Mouse (Mus musculus) brown adipose tissue, adult 24 weeks (tissue): Measurements from ENCODE around the gene Tas1r1. TPM values are rescaled to one million over a fixed set of nuclear protein-coding genes. Genes with fewer than 3 reads are reported as not detected.
A peak's percentile ranks its signal among the peaks of the same experiment; 100 is the strongest.

ENCODE experiments used
- H3K27ac ChIP-seq: fragments of 200-500 bp; replicated peaks from 2 replicates; pipeline ENCODE4 v1.5.1; 2012; ENCODE audit warnings: low read depth, mild to moderate bottlenecking, low read length
- H3K4me1 ChIP-seq: fragments of 200-500 bp; 2 replicates; pipeline ENCODE4 v1.6.1; 2012; ENCODE audit warnings: low read length, mixed read lengths; ENCODE audit not compliant: control insufficient read depth, insufficient read depth, insufficient read length
- H3K4me3 ChIP-seq: fragments of 200-500 bp; 2 replicates; pipeline ENCODE4 v1.5.1; 2012; ENCODE audit warnings: low read depth, mild to moderate bottlenecking, low read length, moderate library complexity; ENCODE audit not compliant: insufficient read depth
- polyA plus RNA-seq: library from polyadenylated mRNA; stranded (reverse); fragments of >200 nt; gene quantifications from 2 replicates; pipeline ENCODE4 v1.2.4, GENCODE M21; 2012; ENCODE audit not compliant: missing spikeins, insufficient read depth, insufficient read length

The Tas1r1 gene
- polyA plus RNA-seq, result not detected in 2 replicates

DNA sequence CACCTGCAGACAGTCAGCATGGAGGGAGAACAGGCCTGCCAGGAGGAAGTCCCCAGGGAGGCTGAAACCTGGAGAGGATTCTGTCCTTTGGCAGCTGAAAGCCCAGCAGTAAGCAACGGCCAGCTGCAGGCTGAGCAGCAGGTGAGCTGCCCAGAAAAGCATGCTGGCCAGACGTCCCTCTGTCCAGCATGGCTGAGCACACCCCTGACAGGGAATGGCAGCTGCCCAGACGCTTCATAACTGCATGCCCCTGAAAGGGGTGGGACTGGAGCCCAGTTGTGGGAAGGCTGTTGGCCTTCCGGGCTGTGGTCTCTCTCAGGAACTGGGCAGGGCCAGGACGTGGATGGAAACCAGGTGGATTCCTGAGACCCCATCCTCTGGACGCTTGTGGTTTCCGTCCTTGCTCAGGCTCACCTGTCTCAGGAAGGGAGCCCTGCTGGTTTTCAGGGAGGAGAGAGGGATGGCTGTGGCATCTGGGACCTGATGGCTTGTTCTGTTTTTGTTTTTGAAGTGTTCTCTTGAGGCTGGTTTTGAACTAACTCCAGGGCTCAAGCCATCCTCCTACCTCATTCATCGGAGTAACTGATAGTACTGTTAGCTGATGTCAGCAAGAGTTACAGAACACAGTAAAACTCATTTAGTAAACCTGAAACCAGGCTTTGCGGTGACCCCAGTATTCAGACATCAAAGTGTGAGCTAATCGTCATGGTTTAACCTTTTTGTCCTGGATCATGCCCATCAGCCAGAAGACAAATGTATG, at the start of gene Tas1r1:
Gene Tas1r1 (minus strand): TSS at position 344 of the 760 bp plus-strand sequence.
- H3K4me1 ChIP-seq, result peaks cover 8% of the 10 kb centered on the region
- no peak within 1 kb of the TSS for H3K27ac ChIP-seq
- H3K4me3 ChIP-seq, result peak within 1 kb of the TSS; percentile 88

- Histone ChIP-seq H3K27ac (no peak overlapping the region), H3K4me3 (peak overlapping the region; percentile 22; the same call in 1 of the 2 replicates)
Observed at GRCm38 (mm10) chr4:152088133-152088532, 49.8 kb upstream of the Tas1r1 start.

DNA sequence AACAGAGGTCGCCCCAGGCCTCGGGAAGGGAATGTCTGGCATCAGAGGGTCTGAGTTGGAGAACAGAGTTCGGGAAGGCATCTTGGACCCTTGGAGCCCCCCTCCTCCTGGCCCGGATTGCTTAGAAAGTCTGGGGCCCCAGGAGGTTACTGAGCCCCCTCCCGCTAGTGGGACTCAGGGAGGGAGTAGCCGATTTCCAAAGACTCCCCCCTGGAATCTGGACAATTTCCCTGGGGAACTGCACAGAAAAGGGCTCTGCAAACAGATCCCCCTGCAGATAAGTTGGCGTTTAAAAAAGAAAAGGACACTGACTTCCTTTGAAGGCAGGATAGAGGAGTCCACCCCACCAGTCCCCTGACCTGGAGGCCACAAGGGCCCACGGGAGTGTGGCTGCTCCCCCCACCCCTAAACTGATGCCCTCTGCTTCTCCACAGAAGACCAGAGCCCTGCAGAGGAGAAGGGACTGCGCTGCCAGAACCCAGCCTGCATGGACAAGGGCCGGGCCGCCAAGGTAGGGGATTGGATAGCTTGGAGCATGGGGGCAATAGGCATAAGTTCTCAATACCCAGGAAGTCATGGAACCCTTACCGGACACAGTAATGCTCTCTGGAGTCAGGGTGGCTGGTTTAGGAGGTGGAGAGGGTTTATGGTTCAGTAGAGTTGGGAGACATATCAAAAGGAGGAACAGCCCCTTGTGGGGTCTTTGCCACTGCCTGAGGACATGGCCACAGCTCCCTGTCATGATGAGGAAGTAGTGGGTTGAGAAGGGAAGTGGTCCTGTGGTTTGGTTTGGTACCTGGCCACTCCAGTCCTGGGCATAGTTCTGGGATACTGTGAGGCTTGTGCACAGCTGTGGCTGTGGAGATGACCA, 49.1 kb upstream of the Tas1r1 start:
- no peak overlapping the region for H3K27ac ChIP-seq

More at GRCm38 (mm10) chr4:152088133-152088532, 49.8 kb upstream of the Tas1r1 start:
- peaks cover 7% of the 10 kb centered on the region for H3K4me1 ChIP-seq

DNA sequence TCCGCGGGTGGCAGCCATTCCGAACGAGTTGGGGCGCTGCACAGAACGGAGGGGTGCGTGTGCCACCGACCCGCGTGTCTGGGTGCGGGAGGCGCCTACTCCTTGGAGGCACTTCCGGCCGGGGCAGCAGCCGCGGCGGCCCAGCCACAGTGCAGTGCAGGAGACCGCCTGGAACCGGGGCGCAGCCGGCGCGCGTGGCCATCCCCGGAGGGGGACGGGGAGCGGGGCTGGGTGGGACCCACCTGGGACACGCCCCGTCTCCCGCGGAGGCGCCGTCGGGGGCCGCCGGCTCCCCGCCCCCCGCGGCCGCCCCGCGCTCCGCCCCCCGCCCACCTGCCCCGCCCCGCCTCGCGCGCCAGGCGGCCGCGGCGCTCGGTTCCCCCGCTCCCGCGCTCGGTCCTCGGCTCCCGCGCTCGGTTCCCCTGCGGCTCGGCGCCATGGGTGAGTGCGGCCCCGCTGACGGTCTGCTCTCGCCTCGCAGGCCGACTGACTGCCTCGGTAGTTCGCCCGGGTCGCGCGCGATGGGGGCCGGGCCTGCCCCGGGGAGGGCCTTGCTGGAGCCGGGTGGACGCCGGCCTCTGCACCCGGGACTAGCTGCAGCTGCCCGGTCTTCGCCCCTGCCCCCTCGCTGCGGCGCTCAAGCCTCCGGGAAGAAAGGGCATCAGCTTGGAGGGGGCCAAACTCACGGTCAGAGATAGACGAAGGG, 48.3 kb upstream of the Tas1r1 start:
- H3K27ac ChIP-seq, result 0 out of 2 replicates have a peak overlapping the region, but pooled peaks have one; percentile 41
- H3K4me3 ChIP-seq, result peak overlapping the region; percentile 97
- peaks cover 7% of the 10 kb centered on the region for H3K4me1 ChIP-seq

More for the DNA sequence above, 49.1 kb upstream of the Tas1r1 start:
- peaks cover 7% of the 10 kb centered on the region for H3K4me1 ChIP-seq
- H3K4me3 ChIP-seq, result peak overlapping the region; percentile 97

- Histone ChIP-seq H3K4me3 (no peak overlapping the region), H3K4me1 (peaks cover 7% of the 10 kb centered on the region), H3K27ac (no peak overlapping the region)
Observed at GRCm38 (mm10) chr4:152084616-152085015, 46.2 kb upstream of the Tas1r1 start.

DNA sequence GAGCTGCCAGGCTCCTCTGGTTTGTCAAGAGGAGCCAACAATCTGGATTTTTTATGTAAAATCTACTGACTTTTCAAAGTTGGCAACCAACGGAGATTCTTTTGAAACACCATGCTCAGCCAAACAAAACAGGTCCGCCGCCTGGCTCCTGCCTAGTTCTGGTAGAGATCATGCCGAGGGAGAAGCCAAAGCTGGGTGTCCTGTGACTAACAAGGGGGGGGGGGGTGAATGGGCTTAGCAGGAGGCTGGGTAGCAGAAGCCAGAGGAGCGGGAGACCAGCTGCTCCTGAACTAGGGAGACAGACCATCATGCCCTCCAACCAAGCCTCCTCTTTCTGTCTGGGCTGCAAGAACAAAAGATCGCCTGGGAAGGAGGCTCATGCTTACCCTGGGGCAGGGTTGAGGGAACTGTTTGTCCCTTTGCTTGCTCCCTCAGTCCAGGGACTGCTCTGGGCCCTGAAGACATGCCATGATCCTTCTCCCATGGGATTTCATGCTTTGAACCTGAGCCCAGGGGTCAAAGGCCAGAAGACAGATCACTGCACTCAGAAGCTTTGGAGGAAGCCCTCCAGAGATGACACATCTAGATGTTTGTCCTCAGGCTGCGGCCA, 45.3 kb upstream of the Tas1r1 start:
- no peak overlapping the region for H3K27ac ChIP-seq
- no peak overlapping the region for H3K4me3 ChIP-seq
- H3K4me1 ChIP-seq, result peaks cover 7% of the 10 kb centered on the region

- Histone ChIP-seq H3K4me3 (no peak overlapping the region), H3K4me1 (no peaks in the 10 kb centered on the region; the same call in 1 of the 2 replicates), H3K27ac (no peak overlapping the region)
Observed at GRCm38 (mm10) chr4:152079931-152080330, 41.6 kb upstream of the Tas1r1 start.

GRCm38 (mm10) chr4:152079261-152079660, 40.9 kb upstream of the Tas1r1 start:
- Histone ChIP-seq H3K4me1 (no peaks in the 10 kb centered on the region; the same call in 1 of the 2 replicates), H3K27ac (no peak overlapping the region), H3K4me3 (no peak overlapping the region)

- no peaks in the 10 kb centered on the region for H3K4me1 ChIP-seq
- peak overlapping the region; percentile 39; the same call in 1 of the 2 replicates for H3K27ac ChIP-seq
- H3K4me3 ChIP-seq, result no peak overlapping the region
Observed at GRCm38 (mm10) chr4:152078105-152078530, 39.8 kb upstream of the Tas1r1 start.

GRCm38 (mm10) chr4:152077191-152077590, 38.8 kb upstream of the Tas1r1 start:
- 0 out of 2 replicates have a peak, but pooled peaks cover 4% of the 10 kb centered on the region for H3K4me1 ChIP-seq
- H3K4me3 ChIP-seq, result no peak overlapping the region
- H3K27ac ChIP-seq, result peak overlapping the region; percentile 39; the same call in 1 of the 2 replicates

GRCm38 (mm10) chr4:152074548-152074947, 36.2 kb upstream of the Tas1r1 start:
- Histone ChIP-seq H3K4me3 (no peak overlapping the region), H3K4me1 (peaks cover 8% of the 10 kb centered on the region; the same call in 1 of the 2 replicates), H3K27ac (no peak overlapping the region)

GRCm38 (mm10) chr4:152073715-152074114, 35.3 kb upstream of the Tas1r1 start:
- peaks cover 8% of the 10 kb centered on the region; the same call in 1 of the 2 replicates for H3K4me1 ChIP-seq
- 0 out of 2 replicates have a peak overlapping the region, but pooled peaks have one; percentile 15 for H3K4me3 ChIP-seq
- H3K27ac ChIP-seq, result no peak overlapping the region; the same call in none of the 2 replicates

DNA sequence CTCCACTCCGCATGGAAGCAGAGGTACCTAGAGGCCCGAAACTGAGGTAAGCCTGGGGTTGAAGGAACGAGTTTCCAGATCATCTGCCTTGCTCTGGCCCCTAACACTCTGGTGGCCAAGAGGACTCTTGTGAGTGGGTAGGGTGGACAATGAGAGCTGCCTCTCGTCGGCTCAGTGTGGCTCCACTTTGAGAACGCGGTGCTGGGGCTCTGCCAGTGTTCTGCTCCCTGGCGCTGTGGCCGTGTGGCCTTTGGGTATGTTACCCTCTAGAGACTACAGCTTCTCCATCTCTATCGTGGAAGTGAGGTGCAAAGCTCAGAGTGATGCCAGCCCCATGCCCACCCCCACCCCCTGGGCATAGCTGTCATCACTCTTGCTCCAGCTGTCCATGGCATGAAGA, 34.3 kb upstream of the Tas1r1 start:
- Histone ChIP-seq H3K4me1 (peaks cover 8% of the 10 kb centered on the region; the same call in 1 of the 2 replicates), H3K27ac (peak overlapping the region; percentile 24; the same call in 1 of the 2 replicates), H3K4me3 (no peak overlapping the region)

- 0 out of 2 replicates have a peak within 1 kb of the TSS, but pooled peaks have one; percentile 15 for H3K4me3 ChIP-seq
- H3K27ac ChIP-seq, result peak within 1 kb of the TSS; percentile 24; the same call in 1 of the 2 replicates
- H3K4me1 ChIP-seq, result peaks cover 8% of the 10 kb centered on the region; the same call in 1 of the 2 replicates
Observed at GRCm38 (mm10) chr4:152072121-152072601, 33.8 kb upstream of the Tas1r1 start, which contains the start of gene Plekhg5. Plekhg5 (plus strand) TSS chr4:152072498.
